Mouse (Mus musculus) embryo, embryonic 10 days (tissue): ENCODE results near the gene Pak3.
A peak's percentile ranks its signal among the peaks of the same experiment; 100 is the strongest.

Source experiments
- DNase-seq: peaks from one replicate; pipeline ENCODE4 v3.0.0-alpha.2; 2015; ENCODE audit warnings: low spot score

The Pak3 gene

GRCm38 (mm10) chrX:143664221-143665150 lies 146.1 kb downstream of the Pak3 start:
- peak; percentile 85 for DNase-seq

DNA sequence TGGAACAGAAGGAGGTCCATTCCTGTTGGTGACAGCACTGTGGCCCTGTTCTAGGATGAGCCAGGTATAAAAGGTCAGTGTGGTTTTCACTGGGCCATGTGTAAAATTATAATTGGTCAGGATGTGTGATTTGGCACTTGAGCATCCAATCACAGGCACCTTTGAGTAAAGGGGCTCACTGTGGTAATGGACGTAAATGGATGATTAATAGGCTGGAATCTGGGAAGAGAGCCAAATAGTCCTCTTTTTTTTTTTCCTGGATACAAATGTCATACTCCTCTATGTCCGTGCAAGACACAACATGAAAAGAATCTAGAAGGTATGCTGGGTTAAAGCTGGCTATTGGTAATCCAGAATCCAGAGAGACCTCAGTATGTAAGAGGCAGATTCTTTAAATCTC lies 147.4 kb downstream of the Pak3 start:
- no peak for DNase-seq

- DNase-seq: no peak
These were observed 148.6 kb downstream of the Pak3 start for GRCm38 (mm10) chrX:143666991-143667390.

DNA sequence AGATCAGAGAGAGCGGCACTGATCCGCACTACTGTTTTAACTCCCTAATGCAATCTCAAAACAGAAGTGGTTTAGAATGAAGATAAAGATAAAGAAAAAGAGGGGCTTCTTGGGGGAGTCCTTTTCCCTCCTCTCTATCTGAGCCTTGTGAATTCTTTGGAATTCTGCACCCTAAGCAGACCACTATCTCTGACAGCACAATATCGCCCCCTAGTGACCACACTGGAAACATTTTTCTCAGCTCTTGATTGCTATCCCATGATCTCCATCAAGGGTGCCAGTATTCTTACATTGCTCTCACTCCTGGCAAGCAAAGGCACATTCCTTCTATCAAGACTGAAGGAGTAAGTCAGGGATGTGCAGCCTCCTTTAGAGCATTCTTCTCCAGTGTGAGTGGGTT lies 149.9 kb downstream of the Pak3 start:
- peak; percentile 75 for DNase-seq

DNA sequence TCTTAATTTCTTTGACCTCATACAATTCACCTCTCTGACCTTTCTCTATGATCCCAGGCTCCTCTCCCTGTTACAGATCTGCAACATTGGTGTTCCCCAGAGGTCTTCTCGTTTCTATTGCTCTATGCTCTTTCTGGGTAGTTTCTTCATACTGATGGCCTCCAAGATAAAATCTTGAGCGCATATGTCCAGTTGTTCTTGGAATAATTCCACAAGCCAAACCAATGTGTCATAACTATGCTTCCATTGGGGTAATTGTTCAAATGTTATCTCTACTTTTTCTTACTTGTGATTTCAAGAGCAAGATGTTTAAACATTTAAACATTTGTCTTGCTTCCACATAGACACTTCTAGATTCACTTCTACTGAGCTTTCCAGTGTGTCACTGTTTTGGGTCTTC lies 160.2 kb downstream of the Pak3 start:
- DNase-seq: no peak

DNA sequence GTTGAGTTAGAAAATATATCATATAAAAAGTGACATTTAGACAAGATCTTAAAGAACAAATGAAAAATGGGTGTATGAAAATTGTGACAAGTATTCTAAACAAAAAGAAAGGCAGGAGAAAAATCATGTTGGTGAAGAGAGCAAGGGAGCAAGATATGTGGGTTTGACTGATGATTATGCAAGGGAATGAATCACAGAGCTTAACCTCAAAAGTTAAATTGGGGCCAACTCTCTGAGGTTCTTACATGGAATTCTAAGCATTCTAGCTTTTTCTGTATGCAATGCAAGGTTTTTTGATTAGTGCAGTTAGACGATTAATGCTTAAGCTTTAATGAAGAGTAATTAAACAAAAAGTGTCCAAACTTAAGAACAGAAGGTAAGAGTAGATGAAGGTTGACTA lies 203.9 kb downstream of the Pak3 start:
- no peak for DNase-seq

GRCm38 (mm10) chrX:143725411-143725810 lies 207.0 kb downstream of the Pak3 start:
- no peak for DNase-seq

- DNase-seq: peak; percentile 36
These were observed 217.6 kb downstream of the Pak3 start for GRCm38 (mm10) chrX:143736035-143736434.

DNA sequence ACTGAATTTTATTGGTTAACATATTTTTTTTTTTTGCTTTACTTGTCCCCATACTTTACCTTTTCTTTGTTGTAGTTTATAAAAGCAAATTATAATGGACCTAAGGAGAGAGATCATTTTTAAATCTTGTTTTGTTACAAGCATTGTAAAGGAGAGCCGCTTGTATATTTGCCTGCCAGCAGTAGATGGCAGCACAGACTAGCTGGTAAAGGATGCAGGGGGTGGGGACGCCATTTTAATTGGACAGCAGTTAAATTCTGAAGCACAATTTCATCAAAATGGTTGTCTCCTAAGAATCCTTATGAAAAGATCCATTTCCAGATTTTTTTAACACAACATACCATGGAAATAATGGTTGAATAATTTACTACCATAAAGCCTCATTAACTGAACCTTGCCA lies 220.8 kb downstream of the Pak3 start:
- peak; percentile 26 for DNase-seq

GRCm38 (mm10) chrX:143762556-143762955 lies 244.2 kb downstream of the Pak3 start:
- DNase-seq: no peak

DNA sequence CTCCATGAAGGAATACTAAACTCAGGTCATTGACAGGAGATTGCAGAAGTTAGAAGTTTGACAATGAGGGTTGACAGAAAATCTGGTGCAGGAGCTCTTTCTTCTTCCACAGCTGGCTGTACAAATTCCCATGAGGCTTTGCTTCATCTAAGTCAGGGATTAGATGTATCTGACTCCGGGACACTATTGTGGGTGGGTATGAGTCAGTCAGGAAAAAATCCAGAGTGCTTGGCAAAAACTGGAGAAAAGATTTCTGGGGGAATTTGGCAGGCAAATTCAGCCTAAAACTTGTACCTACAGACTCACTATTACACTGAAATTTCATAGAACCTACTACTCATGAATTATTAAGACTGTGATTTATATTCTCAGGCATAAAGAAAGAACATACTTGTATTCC lies 297.6 kb downstream of the Pak3 start:
- DNase-seq: no peak

DNA sequence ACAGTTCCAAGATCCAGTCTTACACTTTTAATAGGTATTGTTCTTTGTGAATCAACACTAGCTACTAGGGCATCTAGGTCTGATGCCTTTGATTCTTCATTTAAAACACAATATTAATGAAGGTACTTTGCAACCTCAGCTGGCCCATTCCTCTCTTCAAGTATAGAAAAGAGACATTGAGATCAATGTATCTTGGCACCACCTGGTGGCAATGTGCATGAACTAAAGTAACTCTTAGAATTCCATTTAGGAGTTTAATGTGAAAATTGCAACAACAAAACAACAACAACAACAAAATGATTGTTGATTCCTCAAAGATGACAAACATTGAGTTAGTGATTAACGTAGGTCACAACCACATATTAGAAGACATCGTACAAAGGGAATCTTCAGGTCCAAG lies 300.6 kb downstream of the Pak3 start:
- peak; percentile 9 for DNase-seq

DNA sequence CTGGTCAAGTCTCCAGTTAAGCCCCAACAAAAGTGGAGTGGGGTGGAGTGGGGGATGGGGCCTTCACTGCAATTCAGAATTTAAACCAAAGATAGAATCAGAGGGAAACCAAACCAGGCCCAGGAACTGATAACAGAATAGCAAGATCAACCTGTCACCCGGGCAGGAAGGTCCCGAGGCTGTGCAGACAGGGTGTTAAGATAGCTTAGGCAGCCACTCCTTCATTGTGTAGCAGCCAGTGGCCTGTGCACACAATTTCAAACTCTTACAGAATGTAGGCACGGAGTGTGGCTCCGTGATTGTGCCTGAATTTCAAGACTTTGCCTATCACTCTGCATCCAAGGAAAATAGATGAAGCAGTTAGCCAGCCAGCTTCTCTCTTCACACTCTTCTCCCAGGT lies 308.1 kb downstream of the Pak3 start:
- no peak for DNase-seq

DNA sequence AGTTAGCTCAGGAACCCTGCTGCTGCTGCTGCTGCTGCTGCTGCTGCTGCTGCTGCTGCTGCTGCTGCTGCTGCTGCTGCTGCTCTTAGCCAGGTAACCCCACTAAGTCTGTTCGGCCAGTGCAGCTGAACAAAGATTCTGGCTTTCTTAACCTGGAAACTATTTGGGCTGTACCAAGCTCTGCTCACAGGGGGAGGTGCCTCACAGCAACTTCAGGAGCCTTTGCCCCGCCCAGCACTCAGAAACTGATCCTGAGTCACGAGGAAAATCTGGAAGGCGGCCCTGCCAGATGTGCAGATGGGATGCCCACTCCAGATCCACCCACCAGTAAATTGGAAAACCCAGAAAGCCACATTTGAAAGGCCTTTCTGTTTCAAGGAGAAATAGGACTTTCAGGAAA lies 308.8 kb downstream of the Pak3 start, which contains the start of gene Capn6:
Gene Capn6, minus strand, starts transcription at position 203 of the 400 bp plus-strand sequence.
- peak; percentile 61 for DNase-seq

DNA sequence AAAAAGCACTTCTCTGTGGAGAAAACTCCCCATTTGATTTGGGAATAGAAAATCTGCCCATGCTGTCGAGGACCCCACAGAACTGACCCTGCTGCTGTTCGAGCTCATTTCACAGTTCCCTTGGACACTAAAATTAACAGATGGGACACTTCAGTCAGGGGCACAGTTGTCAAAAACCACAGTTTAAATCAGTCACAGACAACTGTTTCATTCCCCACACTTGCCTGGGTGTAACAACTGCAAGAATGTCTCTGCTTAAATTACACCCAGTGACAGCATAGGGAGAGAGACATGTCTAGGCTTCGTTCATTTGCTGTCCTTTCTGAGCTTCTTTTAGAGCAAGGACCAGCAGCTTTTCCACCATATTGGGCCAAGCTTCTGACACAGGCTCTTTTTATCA lies 328.2 kb downstream of the Pak3 start:
- DNase-seq: no peak
